ENCODE assay signal across 23 mouse cellular contexts in genomic region chr13:99410611-99411515, GRCm38 (mm10).
A peak's percentile ranks its signal among the peaks of the same experiment; 100 is the strongest.
DNase-seq lines count a peak whose midpoint lies in the region; ATAC-seq and TF ChIP-seq lines count a peak whose summit lies in the region.
"Had no signal": no experiment of that assay in that cellular context is flagged by ENCODE, and none has a peak within 500 bp of the region (broad histone marks: within the 10 kb centered on the region; RNA-seq: fewer than 3 reads in every experiment).

No protein-coding gene starts in this region.

- H3K36me3 ChIP-seq in heart, postnatal 0 days (replicated peaks; ENCODE audit: control insufficient read depth, insufficient read depth, low read length), result peaks cover 64% of the 10 kb centered on the region
- peaks cover 85% of the 10 kb centered on the region for H3K36me3 ChIP-seq in forebrain, embryonic 10.5 days (replicated peaks)

- no peaks in the 10 kb centered on the region for H3K9me3 ChIP-seq in heart, postnatal 0 days (replicated peaks; ENCODE audit: control insufficient read depth, low read length)
- no peaks in the 10 kb centered on the region for H3K9me3 ChIP-seq in forebrain, embryonic 10.5 days
- H3K9me3 ChIP-seq: forebrain, embryonic 13.5 days; limb, embryonic 13.5 days; neural tube, embryonic 15.5 days had no signal

- TF ChIP-seq POLR2A in embryonic fibroblast, embryonic 13.5 days (IDR thresholded peaks at IDR 0.05; ENCODE audit: low read depth, low read length), result no peak

- no peaks in the 10 kb centered on the region for H3K27me3 ChIP-seq in heart, postnatal 0 days (ENCODE audit: control insufficient read depth, insufficient read depth, low read length)
- no peaks in the 10 kb centered on the region for H3K27me3 ChIP-seq in forebrain, embryonic 10.5 days (ENCODE audit: poor library complexity, severe bottlenecking)
- H3K27me3 ChIP-seq: forebrain, embryonic 13.5 days; limb, embryonic 13.5 days; neural tube, embryonic 15.5 days; Patski had no signal

- H3K27ac ChIP-seq in heart, postnatal 0 days (ENCODE audit: low read depth), result peak overlapping the region; percentile 32; the same call in 1 of the 2 replicates
- peak overlapping the region; percentile 21; the same call in 1 of the 2 replicates for H3K27ac ChIP-seq in embryonic fibroblast, embryonic 13.5 days (ENCODE audit: insufficient read depth, low read length)
- no peak overlapping the region for H3K27ac ChIP-seq in forebrain, embryonic 10.5 days
- H3K27ac ChIP-seq: forebrain, embryonic 13.5 days; limb, embryonic 13.5 days; liver, embryonic 14.5 days; neural tube, embryonic 15.5 days had no signal

- TF ChIP-seq CTCF in heart, postnatal 0 days (IDR thresholded peaks at IDR 0.05; ENCODE audit: low read depth), result no peak
- no peak for TF ChIP-seq CTCF in embryonic fibroblast, embryonic 13.5 days (IDR thresholded peaks at IDR 0.05; ENCODE audit: borderline replicate concordance, insufficient read depth, low read length)

- H3K4me2 ChIP-seq in heart, postnatal 0 days (ENCODE audit: low read depth, low read length), result peak overlapping the region; percentile 37
- H3K4me2 ChIP-seq: forebrain, embryonic 13.5 days; limb, embryonic 13.5 days; neural tube, embryonic 15.5 days had no signal

- no peak for ATAC-seq in heart, postnatal 0 days (ENCODE audit: insufficient read depth, low read depth)
- ATAC-seq: activated CD4-positive, CD25-positive, alpha-beta regulatory T cell, adult 4 months; forebrain, embryonic 13.5 days; Patski had no signal

- H3K9ac ChIP-seq in heart, postnatal 0 days (replicated peaks; ENCODE audit: low read depth, low read length), result no peak overlapping the region
- H3K9ac ChIP-seq: forebrain, embryonic 13.5 days; limb, embryonic 13.5 days; liver, embryonic 14.5 days; neural tube, embryonic 15.5 days had no signal

- no peaks in the 10 kb centered on the region for H3K4me1 ChIP-seq in heart, postnatal 0 days (ENCODE audit: control insufficient read depth, insufficient read depth)
- peaks cover 18% of the 10 kb centered on the region for H3K4me1 ChIP-seq in embryonic fibroblast, embryonic 13.5 days (ENCODE audit: control insufficient read depth, insufficient read depth, low read length)
- peaks cover 46% of the 10 kb centered on the region for H3K4me1 ChIP-seq in forebrain, embryonic 10.5 days

- TF ChIP-seq EP300 in heart, postnatal 0 days (IDR thresholded peaks at IDR 0.05; ENCODE audit: low read depth), result no peak

- intact Hi-C loops in heart, postnatal 10 days (cut with DNase I), result no loop called here

- no peak overlapping the region; the same call in 1 of the 2 replicates for H3K4me3 ChIP-seq in heart, postnatal 0 days (ENCODE audit: low read depth, low read length)
- no peak overlapping the region for H3K4me3 ChIP-seq in embryonic fibroblast, embryonic 13.5 days (ENCODE audit: insufficient read depth, low read length)
- H3K4me3 ChIP-seq in forebrain, embryonic 10.5 days, result no peak overlapping the region
- H3K4me3 ChIP-seq: forebrain, embryonic 13.5 days; limb, embryonic 13.5 days; myocyte; neural tube, embryonic 15.5 days had no signal

- WGBS in heart, postnatal 0 days, result 67% methylated on average over 14 of the region's 14 CpGs
- WGBS in forebrain, embryonic 10.5 days, result 96% methylated on average over 14 of the region's 14 CpGs

- DNase-seq in adrenal gland, postnatal 10 days, result peak; percentile 32
- DNase-seq in adrenal gland, postnatal 4 days (ENCODE audit: low spot score in 2 of 2), result no peak
- no peak for DNase-seq in heart, postnatal 0 days (ENCODE audit: low spot score)
- DNase-seq in heart, postnatal 10 days, result no peak
- DNase-seq in thymus, postnatal 4 days, result peak; percentile 35
- no peak for DNase-seq in forebrain, embryonic 10.5 days (ENCODE audit: extremely low spot score, low spot score)
- DNase-seq: B cell, adult 2 months; gastrocnemius, postnatal 25 days; heart, postnatal 14 days; kidney, adult 18-20 months; kidney, postnatal 14 days; layer of hippocampus, adult 9-11 months; midbrain, embryonic 14.5 days; retina, postnatal 1 day; right cerebral cortex, postnatal 4 days had no signal

Comparison
In these comparisons a context has a peak if more than half of its experiments do, and no peak if none do; other contexts are left out.
1. DNase-seq: peak in adrenal gland, postnatal 10 days (single experiment) and thymus, postnatal 4 days (single experiment); none in adrenal gland, postnatal 4 days (0 of 2), heart, postnatal 0 days (single experiment), heart, postnatal 10 days (0 of 2) and forebrain, embryonic 10.5 days (single experiment).